Mouse (Mus musculus): ENCODE results near the gene Loxl1. TPM values are rescaled to one million over a fixed set of nuclear protein-coding genes. Genes with fewer than 3 reads are reported as not detected.

Loxl1 gene
- polyA plus RNA-seq, 2 experiments = 0.80 to 1.2 TPM

- H3K9ac ChIP-seq (replicated peaks) = no peak overlapping the region
- DNase-seq (ENCODE audit: low read depth in 3 of 3, low spot score in 3 of 3) (no peak), ATAC-seq (ENCODE audit: insufficient read depth) (no peak)
- TF ChIP-seq EP300 (IDR thresholded peaks at IDR 0.05; ENCODE audit: low read depth) (no peak), CTCF (IDR thresholded peaks at IDR 0.05; ENCODE audit: low read depth) (no peak)
- H3K9me3 ChIP-seq (ENCODE audit: control insufficient read depth, low read length) = no peaks in the 10 kb centered on the region
- peaks cover 0 to 19% of the 10 kb centered on the region in 2 experiments; a peak in 2 of 4 replicates for H3K4me1 ChIP-seq (replicated peaks; ENCODE audit: control insufficient read depth in 2 of 2, insufficient read depth in 2 of 2, low read length in 1 of 2)
- 58% methylated on average over 5 of the region's 5 CpGs for WGBS (ENCODE audit: insufficient replicate concordance)
- no peaks in the 10 kb centered on the region for H3K27me3 ChIP-seq (ENCODE audit: control insufficient read depth, insufficient read depth, low read length)
- no peak overlapping the region for H3K4me2 ChIP-seq (ENCODE audit: low read depth)
- no peak overlapping the region for H3K4me3 ChIP-seq (ENCODE audit: insufficient read depth in 1 of 2, low read depth in 2 of 2, low read length in 2 of 2)
- no peak overlapping the region for H3K27ac ChIP-seq
- no peaks in the 10 kb centered on the region for H3K36me3 ChIP-seq (replicated peaks; ENCODE audit: control insufficient read depth, insufficient read depth, low read depth)
Measured at GRCm38 (mm10) chr9:58279780-58280179, 33.2 kb downstream of the Loxl1 start.

- Histone ChIP-seq H3K27ac (no peak overlapping the region), H3K4me1 (replicated peaks; ENCODE audit: control insufficient read depth in 2 of 2, insufficient read depth in 2 of 2, low read length in 1 of 2) (peaks cover 0 to 19% of the 10 kb centered on the region in 2 experiments; a peak in 2 of 4 replicates), H3K27me3 (ENCODE audit: control insufficient read depth, insufficient read depth, low read length) (no peaks in the 10 kb centered on the region), H3K4me2 (ENCODE audit: low read depth) (no peak overlapping the region), H3K9ac (replicated peaks) (no peak overlapping the region), H3K36me3 (replicated peaks; ENCODE audit: control insufficient read depth, insufficient read depth, low read depth) (no peaks in the 10 kb centered on the region), H3K9me3 (ENCODE audit: control insufficient read depth, low read length) (no peaks in the 10 kb centered on the region), H3K4me3 (ENCODE audit: insufficient read depth in 1 of 2, low read depth in 2 of 2, low read length in 2 of 2) (no peak overlapping the region)
- 58% methylated on average over 4 of the region's 4 CpGs for WGBS (ENCODE audit: insufficient replicate concordance)
- TF ChIP-seq EP300 (IDR thresholded peaks at IDR 0.05; ENCODE audit: low read depth) (no peak), CTCF (IDR thresholded peaks at IDR 0.05; ENCODE audit: low read depth) (no peak)
- no peak for DNase-seq (ENCODE audit: low read depth in 3 of 3, low spot score in 3 of 3)
- ATAC-seq (ENCODE audit: insufficient read depth) = no peak
Measured at GRCm38 (mm10) chr9:58278821-58279723, 33.9 kb downstream of the Loxl1 start.

DNA sequence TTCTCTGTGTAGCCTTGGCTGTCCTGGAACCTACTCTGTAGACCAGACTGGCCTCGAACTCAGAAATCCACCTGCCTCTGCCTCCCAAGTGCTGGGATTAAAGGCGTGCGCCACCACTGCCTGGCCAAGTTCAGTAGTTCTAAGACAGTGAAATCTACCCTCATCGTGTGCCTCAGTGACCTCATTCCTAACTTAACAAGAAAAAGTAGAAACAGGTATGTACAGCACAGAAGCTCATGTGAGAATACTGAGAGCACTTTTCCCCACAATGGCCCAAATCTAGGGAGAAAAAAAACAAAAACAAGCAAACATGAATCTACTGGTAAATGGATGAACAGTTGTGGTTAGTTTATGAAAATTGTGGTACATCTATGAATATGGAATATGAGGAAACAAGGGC is 34.7 kb downstream of the Loxl1 start:
- H3K4me1 ChIP-seq (replicated peaks; ENCODE audit: control insufficient read depth in 2 of 2, insufficient read depth in 2 of 2, low read length in 1 of 2) = peaks cover 0 to 19% of the 10 kb centered on the region in 2 experiments; a peak in 2 of 4 replicates
- WGBS (ENCODE audit: insufficient replicate concordance) = 70% methylated on average over 4 of the region's 4 CpGs

GRCm38 (mm10) chr9:58276346-58276745 is 36.6 kb downstream of the Loxl1 start:
- Histone ChIP-seq H3K4me2 (ENCODE audit: low read depth) (no peak overlapping the region), H3K4me3 (ENCODE audit: insufficient read depth in 1 of 2, low read depth in 2 of 2, low read length in 2 of 2) (no peak overlapping the region), H3K27ac (no peak overlapping the region), H3K27me3 (ENCODE audit: control insufficient read depth, insufficient read depth, low read length) (no peaks in the 10 kb centered on the region), H3K9me3 (ENCODE audit: control insufficient read depth, low read length) (no peaks in the 10 kb centered on the region), H3K9ac (replicated peaks) (no peak overlapping the region), H3K4me1 (replicated peaks; ENCODE audit: control insufficient read depth in 2 of 2, insufficient read depth in 2 of 2, low read length in 1 of 2) (peaks cover 0 to 15% of the 10 kb centered on the region in 2 experiments; a peak in 2 of 4 replicates), H3K36me3 (replicated peaks; ENCODE audit: control insufficient read depth, insufficient read depth, low read depth) (no peaks in the 10 kb centered on the region)
- ATAC-seq (ENCODE audit: insufficient read depth) (no peak), DNase-seq (ENCODE audit: low read depth in 3 of 3, low spot score in 3 of 3) (no peak)
- 57% methylated on average over 5 of the region's 5 CpGs for WGBS (ENCODE audit: insufficient replicate concordance)
- TF ChIP-seq CTCF (IDR thresholded peaks at IDR 0.05; ENCODE audit: low read depth) (no peak), EP300 (IDR thresholded peaks at IDR 0.05; ENCODE audit: low read depth) (no peak)

More for the DNA sequence above, 34.7 kb downstream of the Loxl1 start:
- H3K4me3 ChIP-seq (ENCODE audit: insufficient read depth in 1 of 2, low read depth in 2 of 2, low read length in 2 of 2) = no peak overlapping the region
- DNase-seq (ENCODE audit: low read depth in 3 of 3, low spot score in 3 of 3) = no peak
- no peaks in the 10 kb centered on the region for H3K9me3 ChIP-seq (ENCODE audit: control insufficient read depth, low read length)
- no peaks in the 10 kb centered on the region for H3K27me3 ChIP-seq (ENCODE audit: control insufficient read depth, insufficient read depth, low read length)
- no peak for TF ChIP-seq EP300 (IDR thresholded peaks at IDR 0.05; ENCODE audit: low read depth)
- no peak for TF ChIP-seq CTCF (IDR thresholded peaks at IDR 0.05; ENCODE audit: low read depth)
- no peak overlapping the region for H3K27ac ChIP-seq
- no peak overlapping the region for H3K4me2 ChIP-seq (ENCODE audit: low read depth)
- no peak overlapping the region for H3K9ac ChIP-seq (replicated peaks)
- ATAC-seq (ENCODE audit: insufficient read depth) = no peak
- no peaks in the 10 kb centered on the region for H3K36me3 ChIP-seq (replicated peaks; ENCODE audit: control insufficient read depth, insufficient read depth, low read depth)

DNA sequence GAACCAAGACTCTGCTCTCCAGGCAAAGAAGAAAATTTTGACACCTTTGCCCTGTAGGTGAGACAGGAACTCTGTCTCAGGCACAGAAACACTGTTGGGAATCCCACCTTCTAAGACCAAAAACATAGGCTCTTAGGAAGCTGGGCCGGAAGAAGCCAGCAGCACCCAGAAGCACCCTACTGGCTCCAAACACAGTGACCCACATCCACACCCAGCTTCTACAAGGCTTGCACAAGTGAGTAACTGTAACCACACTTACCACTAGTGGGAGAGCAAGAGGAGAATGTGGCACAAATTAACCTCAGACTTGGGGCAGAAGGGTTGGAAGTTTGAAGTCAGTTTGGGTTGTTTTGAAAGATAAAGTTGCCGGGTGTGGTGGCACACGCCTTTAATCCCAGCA is 37.2 kb downstream of the Loxl1 start:
- no peak overlapping the region for H3K4me2 ChIP-seq (ENCODE audit: low read depth)
- no peak overlapping the region for H3K4me3 ChIP-seq (ENCODE audit: insufficient read depth in 1 of 2, low read depth in 2 of 2, low read length in 2 of 2)
- no peaks in the 10 kb centered on the region for H3K9me3 ChIP-seq (ENCODE audit: control insufficient read depth, low read length)
- no peaks in the 10 kb centered on the region for H3K27me3 ChIP-seq (ENCODE audit: control insufficient read depth, insufficient read depth, low read length)
- DNase-seq (ENCODE audit: low read depth in 3 of 3, low spot score in 3 of 3) (peak in 1 of 3 experiments; percentile 27), ATAC-seq (ENCODE audit: insufficient read depth) (no peak)
- H3K27ac ChIP-seq = peak overlapping the region; percentile 25; the same call in 1 of the 2 replicates
- H3K36me3 ChIP-seq (replicated peaks; ENCODE audit: control insufficient read depth, insufficient read depth, low read depth) = no peaks in the 10 kb centered on the region
- 26% methylated on average over 3 of the region's 3 CpGs for WGBS (ENCODE audit: insufficient replicate concordance)
- no peak overlapping the region for H3K9ac ChIP-seq (replicated peaks)
- TF ChIP-seq EP300 (IDR thresholded peaks at IDR 0.05; ENCODE audit: low read depth) (no peak), CTCF (IDR thresholded peaks at IDR 0.05; ENCODE audit: low read depth) (no peak)
- peaks cover 0 to 15% of the 10 kb centered on the region in 2 experiments; a peak in 2 of 4 replicates for H3K4me1 ChIP-seq (replicated peaks; ENCODE audit: control insufficient read depth in 2 of 2, insufficient read depth in 2 of 2, low read length in 1 of 2)

All from liver, embryonic 14.5 days (tissue).